Mouse (Mus musculus): ENCODE data around the gene Zfp605. TPM values are rescaled to one million over a fixed set of nuclear protein-coding genes. Genes with fewer than 3 reads are reported as not detected.

Zfp605 gene
- total and polyA plus RNA-seq, 3 experiments: 4.7 to 5.2 TPM; not detected in 1

DNA sequence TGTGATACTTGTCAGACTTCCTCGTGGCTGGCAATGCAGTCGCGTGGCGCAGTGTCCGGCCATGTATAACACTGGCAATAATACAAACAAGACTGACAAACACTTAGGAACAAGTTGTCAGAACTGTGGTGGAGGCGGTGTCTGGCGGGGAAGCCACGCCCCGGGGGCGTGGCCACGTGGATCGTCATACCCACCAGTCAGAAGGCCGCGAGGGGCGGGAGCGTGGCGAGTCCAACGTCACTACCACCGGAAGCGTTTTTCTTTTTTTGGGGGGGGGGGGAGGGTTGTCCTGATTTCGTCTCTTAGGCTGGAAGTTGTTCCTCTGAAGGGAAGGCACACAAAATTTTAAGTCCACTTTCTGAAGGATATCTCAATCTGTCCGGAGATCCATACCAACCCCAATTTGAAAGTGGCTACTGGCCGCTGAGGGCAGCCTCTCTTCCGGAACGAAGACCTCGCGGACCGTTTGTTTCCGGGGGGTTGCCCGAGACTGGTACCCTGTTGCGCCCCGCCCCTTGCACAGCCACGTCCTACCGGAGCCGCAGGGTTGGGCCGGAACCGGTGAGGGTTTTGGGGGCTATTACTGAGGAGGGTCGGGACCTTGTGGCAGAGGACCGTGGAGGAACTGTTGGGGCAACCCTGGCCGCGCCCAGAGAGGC lies 66.6 kb downstream of the Zfp605 start, which contains the start of gene Golga3:
Gene Golga3, plus strand, starts transcription at position 340 of the 659 bp plus-strand sequence.
- DNase-seq (ENCODE audit: low read depth, low spot score): peak; percentile 96
- H3K79me2 ChIP-seq (ENCODE audit: control insufficient read depth, insufficient read depth, low read length, poor library complexity): peaks cover 14% of the 10 kb centered on the region
- H3K4me1 ChIP-seq (ENCODE audit: control insufficient read depth in 1 of 2, insufficient read depth in 2 of 2, low read length in 2 of 2): peaks cover 14 to 18% of the 10 kb centered on the region in 2 experiments
- TF ChIP-seq MXI1 (IDR thresholded peaks at IDR 0.05; ENCODE audit: low read depth, low read length): peak; percentile 94
- TF ChIP-seq NELFE (IDR thresholded peaks at IDR 0.05; ENCODE audit: low read depth, low read length): peak; percentile 71
- TF ChIP-seq TCF12 (IDR thresholded peaks at IDR 0.05; ENCODE audit: low read depth, low read length): peak; percentile 53; the same call in 1 of the 2 replicates
- no peak for TF ChIP-seq CTCF (IDR thresholded peaks at IDR 0.05 in 2 of 3, conservative IDR thresholded peaks at IDR 0.05 in 1 of 3; ENCODE audit: control insufficient read depth in 1 of 3, insufficient read depth in 1 of 3, low read depth in 2 of 3, low read length in 3 of 3, poor library complexity in 1 of 3, severe bottlenecking in 1 of 3)
- peak; percentile 74 for TF ChIP-seq MYC (IDR thresholded peaks at IDR 0.05; ENCODE audit: low read depth, low read length)
- 0 out of 2 replicates have a peak, but pooled peaks have one; percentile 35 for TF ChIP-seq ZMIZ1 (IDR thresholded peaks at IDR 0.05; ENCODE audit: low read depth, low read length)
- peak; percentile 91 for TF ChIP-seq ZNF384 (IDR thresholded peaks at IDR 0.05; ENCODE audit: low read depth, low read length)
- peak; percentile 36; the same call in 1 of the 2 replicates for TF ChIP-seq CHD2 (IDR thresholded peaks at IDR 0.05; ENCODE audit: low read length)
- peak; percentile 76 to 78; a peak in 3 of 4 replicates for TF ChIP-seq POLR2A (IDR thresholded peaks at IDR 0.05; ENCODE audit: control insufficient read depth in 1 of 2, insufficient read depth in 1 of 2, low read depth in 1 of 2, low read length in 2 of 2, poor library complexity in 1 of 2)
- peak; percentile 88 for TF ChIP-seq HCFC1 (IDR thresholded peaks at IDR 0.05; ENCODE audit: low read depth, low read length)
- TF ChIP-seq EP300 (IDR thresholded peaks at IDR 0.05; ENCODE audit: low read depth in 1 of 2, low read length in 2 of 2): no peak
- no peak for TF ChIP-seq NRF1 (IDR thresholded peaks at IDR 0.05; ENCODE audit: insufficient read depth, low read depth, low read length, poor library complexity, severe bottlenecking)
- peak; percentile 87 for TF ChIP-seq USF1 (IDR thresholded peaks at IDR 0.05; ENCODE audit: low read depth, low read length)
- peak; percentile 18; the same call in 1 of the 2 replicates for TF ChIP-seq ETS1 (IDR thresholded peaks at IDR 0.05; ENCODE audit: low read depth, low read length)
- no peak for TF ChIP-seq GABPA (IDR thresholded peaks at IDR 0.05; ENCODE audit: low read depth, low read length)
- peak; percentile 86 for TF ChIP-seq SIN3A (IDR thresholded peaks at IDR 0.05; ENCODE audit: low read length)
- no peak for TF ChIP-seq USF2 (IDR thresholded peaks at IDR 0.05; ENCODE audit: borderline replicate concordance in 1 of 2, insufficient read depth in 1 of 2, low read depth in 1 of 2, low read length in 2 of 2)
- no peak for TF ChIP-seq ZC3H11A (IDR thresholded peaks at IDR 0.05; ENCODE audit: low read depth, low read length)
- peak; percentile 79; the same call in 1 of the 2 replicates for TF ChIP-seq TBP (IDR thresholded peaks at IDR 0.05; ENCODE audit: low read depth, low read length)
- no peak for TF ChIP-seq RCOR1 (IDR thresholded peaks at IDR 0.05; ENCODE audit: low read depth, low read length)
- TF ChIP-seq MAZ (IDR thresholded peaks at IDR 0.05; ENCODE audit: low read depth, low read length): peak; percentile 92; the same call in 1 of the 2 replicates
- TF ChIP-seq ELF1 (IDR thresholded peaks at IDR 0.05; ENCODE audit: low read depth, low read length): peak; percentile 60
- TF ChIP-seq MAX (IDR thresholded peaks at IDR 0.05; ENCODE audit: low read length): peak; percentile 85
- no peak for TF ChIP-seq BHLHE40 (IDR thresholded peaks at IDR 0.05; ENCODE audit: borderline replicate concordance, low read depth, low read length)
- TF ChIP-seq ZKSCAN1 (IDR thresholded peaks at IDR 0.05; ENCODE audit: low read depth, low read length): 0 out of 2 replicates have a peak, but pooled peaks have one; percentile 51
- TF ChIP-seq SMC3 (IDR thresholded peaks at IDR 0.05; ENCODE audit: low read depth, low read length): no peak
- no peak for TF ChIP-seq TAL1 (IDR thresholded peaks at IDR 0.05; ENCODE audit: low read length)
- TF ChIP-seq E2F4 (IDR thresholded peaks at IDR 0.05; ENCODE audit: borderline replicate concordance, low read depth, low read length): 0 out of 2 replicates have a peak, but pooled peaks have one; percentile 74
- no peak for TF ChIP-seq MEF2A (IDR thresholded peaks at IDR 0.05; ENCODE audit: extremely low read depth, insufficient replicate concordance, low read depth, low read length, poor library complexity, severe bottlenecking)
- peak; percentile 75 for TF ChIP-seq POLR2AphosphoS2 (IDR thresholded peaks at IDR 0.05; ENCODE audit: low read length)
- no peaks in the 10 kb centered on the region for H3K9me3 ChIP-seq (replicated peaks; ENCODE audit: insufficient read depth, low read length)
- peak within 1 kb of the TSS; percentile 75 for H3K27ac ChIP-seq (ENCODE audit: control insufficient read depth, low read depth, low read length)
- peak within 1 kb of the TSS; percentile 79 for H3K9ac ChIP-seq (ENCODE audit: control insufficient read depth, low read depth, low read length, poor library complexity, severe bottlenecking)
- peak within 1 kb of the TSS; percentile 71 to 78 for H3K4me3 ChIP-seq (ENCODE audit: control insufficient read depth in 1 of 2, insufficient read depth in 1 of 2, low read depth in 2 of 2, low read length in 2 of 2)
- H3K36me3 ChIP-seq (ENCODE audit: control insufficient read depth in 1 of 2, insufficient read depth in 2 of 2, low read length in 2 of 2): peaks cover 0 to 10% of the 10 kb centered on the region in 2 experiments; a peak in 2 of 4 replicates
- no peaks in the 10 kb centered on the region for H3K27me3 ChIP-seq (ENCODE audit: control insufficient read depth in 1 of 2, insufficient read depth in 2 of 2, low read length in 2 of 2)

Measured in MEL (cell line).